Mouse (Mus musculus) forebrain, embryonic 12.5 days (tissue): ENCODE results near the gene Ift52. TPM values are rescaled to one million over a fixed set of nuclear protein-coding genes. Genes with fewer than 3 reads are reported as not detected.

Experiments
- ATAC-seq: fragments of 200-750 bp; cut with Nextera tagmentation; 2 replicates; pipeline ENCODE4 v1.8.0; 2017; ENCODE audit warnings: moderate TSS enrichment; ENCODE audit not compliant: low FRiP score
- H3K27ac ChIP-seq: fragments of 300-500 bp; sonication (generic); 2 replicates; pipeline ENCODE4 v1.5.1; 2016; ENCODE audit warnings: mild to moderate bottlenecking
- H3K27me3 ChIP-seq: fragments of 300-500 bp; sonication (generic); 2 replicates; pipeline ENCODE4 v1.6.1; 2016; ENCODE audit warnings: mild to moderate bottlenecking
- H3K36me3 ChIP-seq: fragments of 300-500 bp; sonication (generic); replicated peaks from 2 replicates; pipeline ENCODE4 v1.6.1; 2016; ENCODE audit warnings: mild to moderate bottlenecking
- H3K4me1 ChIP-seq: fragments of 300-500 bp; sonication (generic); 2 replicates; pipeline ENCODE4 v1.6.1; 2016
- H3K4me2 ChIP-seq: fragments of 300-500 bp; sonication (generic); 2 replicates; pipeline ENCODE4 v1.6.1; 2016; ENCODE audit warnings: mild to moderate bottlenecking, moderate library complexity
- H3K4me3 ChIP-seq: fragments of 300-500 bp; sonication (generic); replicated peaks from 2 replicates; pipeline ENCODE4 v1.5.1; 2016; ENCODE audit warnings: mild to moderate bottlenecking
- H3K9ac ChIP-seq: fragments of 300-500 bp; sonication (generic); 2 replicates; pipeline ENCODE4 v1.6.1; 2016; ENCODE audit warnings: mild to moderate bottlenecking
- H3K9me3 ChIP-seq: fragments of 300-500 bp; sonication (generic); 2 replicates; pipeline ENCODE4 v1.6.1; 2016
- WGBS: fragments of 180-500 bp; shearing (Covaris S2); methylation state at CpG from one replicate; pipeline ENCODE4 v1.1.7; 2016; 5-methylcytosine and 5-hydroxymethylcytosine counted together
- polyA plus RNA-seq: library from polyadenylated mRNA; unstranded; fragments of >200 nt; fragmentation: Nextera tagmentation; extraction: Ambion mirVana; gene quantifications from 2 replicates; pipeline ENCODE4 v1.2.1, GENCODE M21; 2016

Gene Ift52
- polyA plus RNA-seq, 1 experiment from 2014 or later = 48.4 TPM

- Histone ChIP-seq H3K4me3 (no peak within 1 kb of the TSS), H3K4me2 (no peak within 1 kb of the TSS), H3K27ac (no peak within 1 kb of the TSS), H3K4me1 (no peaks in the 10 kb centered on the region), H3K9me3 (no peaks in the 10 kb centered on the region), H3K27me3 (peaks cover 7% of the 10 kb centered on the region; the same call in 1 of the 2 replicates), H3K9ac (no peak within 1 kb of the TSS), H3K36me3 (no peaks in the 10 kb centered on the region)
- ATAC-seq = no peak
- WGBS = 71% methylated on average over 8 of the region's 8 CpGs
These were observed 29.9 kb upstream of the Ift52 start, which contains the start of gene Sgk2 for GRCm38 (mm10) chr2:162987218-162987617. Gene Sgk2, plus strand, starts transcription at chr2:162987330.

- Histone ChIP-seq H3K36me3 (no peaks in the 10 kb centered on the region), H3K9ac (no peak overlapping the region), H3K4me3 (no peak overlapping the region), H3K27me3 (peaks cover 7% of the 10 kb centered on the region; the same call in 1 of the 2 replicates), H3K27ac (no peak overlapping the region), H3K9me3 (no peaks in the 10 kb centered on the region), H3K4me2 (no peak overlapping the region), H3K4me1 (no peaks in the 10 kb centered on the region)
- ATAC-seq = no peak
- WGBS = 90% methylated on average over 4 of the region's 4 CpGs
These were observed 28.9 kb upstream of the Ift52 start for GRCm38 (mm10) chr2:162988235-162988634.

- ATAC-seq = no peak
- Histone ChIP-seq H3K4me3 (no peak overlapping the region), H3K9ac (no peak overlapping the region), H3K36me3 (no peaks in the 10 kb centered on the region), H3K4me1 (no peaks in the 10 kb centered on the region), H3K27ac (no peak overlapping the region), H3K9me3 (no peaks in the 10 kb centered on the region), H3K27me3 (peaks cover 7% of the 10 kb centered on the region; the same call in 1 of the 2 replicates), H3K4me2 (no peak overlapping the region)
- WGBS = 29% methylated on average over 6 of the region's 6 CpGs
These were observed 25.6 kb upstream of the Ift52 start for GRCm38 (mm10) chr2:162991394-162992083.

GRCm38 (mm10) chr2:162992084-162992437 lies 25.1 kb upstream of the Ift52 start:
- no peaks in the 10 kb centered on the region for H3K4me1 ChIP-seq

GRCm38 (mm10) chr2:162993881-162994616 lies 23.1 kb upstream of the Ift52 start:
- Histone ChIP-seq H3K4me2 (no peak overlapping the region), H3K36me3 (no peaks in the 10 kb centered on the region), H3K4me1 (peaks cover 4% of the 10 kb centered on the region; the same call in 1 of the 2 replicates), H3K9me3 (no peaks in the 10 kb centered on the region), H3K27me3 (peaks cover 3% of the 10 kb centered on the region; the same call in 1 of the 2 replicates), H3K27ac (no peak overlapping the region), H3K9ac (no peak overlapping the region), H3K4me3 (no peak overlapping the region)
- 82% methylated on average over 9 of the region's 9 CpGs for WGBS
- ATAC-seq = no peak

More at GRCm38 (mm10) chr2:162992084-162992437, 25.1 kb upstream of the Ift52 start:
- H3K9me3 ChIP-seq = no peaks in the 10 kb centered on the region
- no peak overlapping the region for H3K9ac ChIP-seq
- H3K36me3 ChIP-seq = no peaks in the 10 kb centered on the region
- no peak overlapping the region for H3K4me3 ChIP-seq
- no peak overlapping the region for H3K27ac ChIP-seq
- H3K4me2 ChIP-seq = no peak overlapping the region
- peaks cover 3% of the 10 kb centered on the region; the same call in 1 of the 2 replicates for H3K27me3 ChIP-seq
- ATAC-seq = no peak

GRCm38 (mm10) chr2:162998528-162999230 lies 18.5 kb upstream of the Ift52 start:
- Histone ChIP-seq H3K9ac (no peak overlapping the region), H3K9me3 (no peaks in the 10 kb centered on the region), H3K36me3 (no peaks in the 10 kb centered on the region), H3K27me3 (0 out of 2 replicates have a peak, but pooled peaks cover 6% of the 10 kb centered on the region), H3K4me3 (0 out of 2 replicates have a peak overlapping the region, but pooled peaks have one; percentile 3), H3K4me1 (peaks cover 4% of the 10 kb centered on the region; the same call in 1 of the 2 replicates), H3K27ac (no peak overlapping the region), H3K4me2 (peak overlapping the region; percentile 25)
- WGBS = 35% methylated on average over 18 of the region's 18 CpGs
- ATAC-seq = peak; percentile 64; the same call in 1 of the 2 replicates

GRCm38 (mm10) chr2:162999744-163000143 lies 17.4 kb upstream of the Ift52 start:
- Histone ChIP-seq H3K4me2 (no peak overlapping the region), H3K4me1 (peaks cover 4% of the 10 kb centered on the region; the same call in 1 of the 2 replicates), H3K9me3 (no peaks in the 10 kb centered on the region), H3K9ac (no peak overlapping the region), H3K27me3 (0 out of 2 replicates have a peak, but pooled peaks cover 11% of the 10 kb centered on the region), H3K27ac (no peak overlapping the region), H3K36me3 (no peaks in the 10 kb centered on the region), H3K4me3 (no peak overlapping the region)
- ATAC-seq = no peak
- 29% methylated on average over 3 of the region's 3 CpGs for WGBS

- no peak overlapping the region for H3K4me2 ChIP-seq
- peaks cover 4% of the 10 kb centered on the region; the same call in 1 of the 2 replicates for H3K4me1 ChIP-seq
- H3K9ac ChIP-seq = no peak overlapping the region
- WGBS = 98% methylated on average over 1 of the region's 1 CpGs
- H3K4me3 ChIP-seq = no peak overlapping the region
- H3K27ac ChIP-seq = no peak overlapping the region
- 0 out of 2 replicates have a peak, but pooled peaks cover 11% of the 10 kb centered on the region for H3K27me3 ChIP-seq
- H3K36me3 ChIP-seq = no peaks in the 10 kb centered on the region
- H3K9me3 ChIP-seq = no peaks in the 10 kb centered on the region
- no peak for ATAC-seq
These were observed 16.1 kb upstream of the Ift52 start for GRCm38 (mm10) chr2:163001071-163001470.

GRCm38 (mm10) chr2:163007299-163007698 lies 9.9 kb upstream of the Ift52 start:
- no peaks in the 10 kb centered on the region for H3K4me1 ChIP-seq
- H3K27me3 ChIP-seq = 0 out of 2 replicates have a peak, but pooled peaks cover 9% of the 10 kb centered on the region
- ATAC-seq = no peak
- H3K4me3 ChIP-seq = no peak overlapping the region
- no peak overlapping the region for H3K4me2 ChIP-seq
- no peaks in the 10 kb centered on the region for H3K9me3 ChIP-seq
- no peak overlapping the region for H3K27ac ChIP-seq
- WGBS = 87% methylated on average over 4 of the region's 4 CpGs
- no peak overlapping the region for H3K9ac ChIP-seq
- no peaks in the 10 kb centered on the region for H3K36me3 ChIP-seq

- peaks cover 85% of the 10 kb centered on the region for H3K36me3 ChIP-seq
- H3K9ac ChIP-seq = no peak overlapping the region
- H3K9me3 ChIP-seq = no peaks in the 10 kb centered on the region
- H3K27ac ChIP-seq = no peak overlapping the region
- 96% methylated on average over 5 of the region's 5 CpGs for WGBS
- no peak for ATAC-seq
- H3K4me2 ChIP-seq = no peak overlapping the region
- no peaks in the 10 kb centered on the region for H3K27me3 ChIP-seq
- no peak overlapping the region for H3K4me3 ChIP-seq
- H3K4me1 ChIP-seq = no peaks in the 10 kb centered on the region
These were observed 14.1 kb downstream of the Ift52 start for GRCm38 (mm10) chr2:163031289-163031688.

- ATAC-seq = no peak
- no peaks in the 10 kb centered on the region for H3K9me3 ChIP-seq
- no peak overlapping the region for H3K9ac ChIP-seq
- no peak overlapping the region for H3K4me2 ChIP-seq
- H3K27me3 ChIP-seq = no peaks in the 10 kb centered on the region
- H3K36me3 ChIP-seq = peaks cover 85% of the 10 kb centered on the region
- 82% methylated on average over 2 of the region's 2 CpGs for WGBS
- no peaks in the 10 kb centered on the region for H3K4me1 ChIP-seq
- H3K4me3 ChIP-seq = no peak overlapping the region
- H3K27ac ChIP-seq = no peak overlapping the region
These were observed 14.6 kb downstream of the Ift52 start for GRCm38 (mm10) chr2:163031757-163032156.

- no peaks in the 10 kb centered on the region for H3K4me1 ChIP-seq
- no peak for ATAC-seq
- no peak overlapping the region for H3K9ac ChIP-seq
- WGBS = 36% methylated on average over 4 of the region's 4 CpGs
- no peak overlapping the region for H3K27ac ChIP-seq
- H3K36me3 ChIP-seq = peaks cover 86% of the 10 kb centered on the region
- no peak overlapping the region for H3K4me2 ChIP-seq
- no peaks in the 10 kb centered on the region for H3K27me3 ChIP-seq
- H3K9me3 ChIP-seq = no peaks in the 10 kb centered on the region
- H3K4me3 ChIP-seq = no peak overlapping the region
These were observed 15.5 kb downstream of the Ift52 start for GRCm38 (mm10) chr2:163032622-163033021.
